Mouse (Mus musculus): ENCODE data around the gene Dnmt3l. TPM values are rescaled to one million over a fixed set of nuclear protein-coding genes. Genes with fewer than 3 reads are reported as not detected.

Gene Dnmt3l
- polyA plus RNA-seq, 1 experiment from 2014 or later, result not detected

DNA sequence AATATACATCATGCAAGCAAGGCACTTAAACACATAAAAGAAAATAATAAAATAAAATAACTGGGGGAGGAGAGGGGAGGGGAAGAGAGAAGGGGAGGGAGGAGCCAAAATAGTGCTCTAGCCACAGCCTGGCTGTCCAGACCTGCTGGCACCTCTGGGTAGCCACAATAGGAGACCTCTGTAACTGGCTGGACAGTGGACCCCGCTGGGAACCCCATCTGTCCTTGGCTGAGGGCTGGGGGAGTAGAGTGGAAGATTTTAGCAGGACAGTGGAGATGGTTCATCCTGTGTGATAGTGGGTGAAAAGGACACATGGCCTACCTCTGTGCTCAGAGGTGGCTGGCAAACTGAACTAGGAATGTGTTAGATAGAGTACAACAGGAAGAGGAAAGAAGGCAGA lies 2.8 kb downstream of the Dnmt3l start:
- Histone ChIP-seq H3K4me1 (ENCODE audit: control insufficient read depth, insufficient read depth, low read length) (no peaks in the 10 kb centered on the region), H3K9me3 (replicated peaks; ENCODE audit: control insufficient read depth, low read length) (no peaks in the 10 kb centered on the region), H3K9ac (ENCODE audit: low read length) (no peak overlapping the region), H3K36me3 (ENCODE audit: control insufficient read depth, insufficient read depth, low read length) (no peaks in the 10 kb centered on the region), H3K4me3 (ENCODE audit: low read depth, low read length) (no peak overlapping the region), H3K4me2 (ENCODE audit: low read length) (no peak overlapping the region), H3K27me3 (replicated peaks; ENCODE audit: control insufficient read depth, insufficient read depth, low read length) (no peaks in the 10 kb centered on the region), H3K27ac (ENCODE audit: low read depth, low read length) (no peak overlapping the region)
- no peak for ATAC-seq
- WGBS, result 56% methylated on average over 1 of the region's 1 CpGs
- no peak for DNase-seq (ENCODE audit: low spot score)

DNA sequence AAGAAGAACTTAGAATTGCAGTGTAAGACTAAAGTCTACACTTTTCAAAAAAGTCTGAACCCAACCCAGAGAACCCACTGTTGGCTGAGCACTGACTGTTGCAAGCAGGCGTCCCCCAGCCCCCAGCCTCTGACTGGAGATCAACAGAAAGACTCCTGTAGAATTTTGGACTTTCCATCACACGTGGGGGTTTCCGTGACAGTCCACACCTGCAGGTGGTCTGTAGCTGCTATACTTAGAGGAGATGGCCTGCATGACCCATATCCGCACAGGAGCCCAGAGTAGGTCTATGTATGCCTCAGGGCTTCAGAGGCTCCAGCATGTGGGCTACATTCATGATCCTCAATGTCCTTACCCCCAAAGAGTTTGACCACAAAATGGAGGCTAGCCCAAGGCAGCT lies 4.6 kb downstream of the Dnmt3l start:
- WGBS, result 87% methylated on average over 4 of the region's 4 CpGs
- DNase-seq (ENCODE audit: low spot score), result no peak
- H3K27me3 ChIP-seq (replicated peaks; ENCODE audit: control insufficient read depth, insufficient read depth, low read length), result no peaks in the 10 kb centered on the region

DNA sequence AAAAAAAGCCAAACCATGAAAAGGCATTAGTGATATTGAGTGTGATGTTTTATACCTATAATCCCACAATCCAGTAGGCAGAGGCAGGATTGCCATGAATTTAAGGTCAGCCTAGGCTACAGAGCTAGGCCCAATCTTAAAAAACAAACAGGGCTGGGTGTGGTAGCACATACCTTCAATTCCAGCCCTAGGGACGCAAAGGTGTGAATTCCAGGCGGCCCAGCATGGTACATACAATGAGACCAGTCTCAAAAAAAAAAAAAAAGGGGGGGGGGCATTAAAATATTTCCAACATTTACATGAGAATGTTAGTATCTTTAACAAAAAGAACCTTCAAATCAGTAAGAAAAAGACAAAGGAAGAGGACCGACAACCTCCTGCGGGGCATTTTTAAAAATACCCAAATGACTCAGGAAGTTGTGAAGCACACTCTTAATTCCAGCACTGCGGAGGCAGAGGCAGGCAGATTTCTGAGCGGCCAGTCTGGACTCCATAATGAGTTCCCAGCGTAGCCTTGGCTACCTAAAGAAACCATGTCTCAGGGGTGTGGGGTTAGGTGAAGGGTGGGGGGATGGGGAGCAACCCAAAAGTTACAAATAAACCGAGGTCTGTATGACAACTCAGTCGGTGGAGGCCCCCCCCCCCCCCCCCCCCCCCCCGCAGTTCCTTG lies 6.4 kb downstream of the Dnmt3l start:
- no peaks in the 10 kb centered on the region for H3K9me3 ChIP-seq (replicated peaks; ENCODE audit: control insufficient read depth, low read length)
- no peaks in the 10 kb centered on the region for H3K36me3 ChIP-seq (ENCODE audit: control insufficient read depth, insufficient read depth, low read length)
- WGBS, result 87% methylated on average over 9 of the region's 10 CpGs
- H3K27ac ChIP-seq (ENCODE audit: low read depth, low read length), result no peak overlapping the region
- DNase-seq (ENCODE audit: low spot score), result no peak
- no peaks in the 10 kb centered on the region for H3K4me1 ChIP-seq (ENCODE audit: control insufficient read depth, insufficient read depth, low read length)
- H3K27me3 ChIP-seq (replicated peaks; ENCODE audit: control insufficient read depth, insufficient read depth, low read length), result no peaks in the 10 kb centered on the region
- no peak overlapping the region for H3K9ac ChIP-seq (ENCODE audit: low read length)
- H3K4me2 ChIP-seq (ENCODE audit: low read length), result no peak overlapping the region
- no peak for ATAC-seq
- H3K4me3 ChIP-seq (ENCODE audit: low read depth, low read length), result no peak overlapping the region

More for the DNA sequence above, 4.6 kb downstream of the Dnmt3l start:
- Histone ChIP-seq H3K27ac (ENCODE audit: low read depth, low read length) (no peak overlapping the region), H3K9ac (ENCODE audit: low read length) (no peak overlapping the region), H3K4me2 (ENCODE audit: low read length) (no peak overlapping the region), H3K9me3 (replicated peaks; ENCODE audit: control insufficient read depth, low read length) (no peaks in the 10 kb centered on the region), H3K4me3 (ENCODE audit: low read depth, low read length) (no peak overlapping the region), H3K4me1 (ENCODE audit: control insufficient read depth, insufficient read depth, low read length) (no peaks in the 10 kb centered on the region), H3K36me3 (ENCODE audit: control insufficient read depth, insufficient read depth, low read length) (no peaks in the 10 kb centered on the region)
- no peak for ATAC-seq

DNA sequence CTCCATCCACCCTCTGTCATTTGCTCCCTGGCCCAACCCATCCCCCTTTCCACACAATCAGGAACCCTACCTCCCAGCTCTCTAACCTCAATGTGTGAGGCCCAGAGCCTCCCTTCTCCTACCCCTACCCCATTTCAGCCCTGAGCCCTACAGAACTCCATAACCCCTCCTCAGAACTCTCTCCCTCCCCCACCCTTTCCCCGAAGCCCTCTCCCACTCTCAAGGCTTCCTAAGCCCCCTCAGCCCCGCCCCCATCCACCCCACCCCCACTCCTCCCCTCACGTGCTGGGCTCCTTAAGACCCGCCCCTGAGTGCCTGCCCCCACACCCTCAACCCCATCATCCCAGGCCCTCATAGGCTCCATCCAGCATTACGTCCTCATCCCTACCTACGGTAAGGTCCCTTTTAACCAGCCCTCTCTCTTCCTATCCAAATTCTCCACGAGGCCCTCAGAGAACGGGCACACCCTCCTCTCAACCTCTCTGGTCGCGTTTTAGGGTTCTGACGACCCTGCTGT lies 7.8 kb downstream of the Dnmt3l start:
- Histone ChIP-seq H3K9ac (ENCODE audit: low read length) (no peak overlapping the region), H3K27me3 (replicated peaks; ENCODE audit: control insufficient read depth, insufficient read depth, low read length) (no peaks in the 10 kb centered on the region), H3K4me3 (ENCODE audit: low read depth, low read length) (no peak overlapping the region), H3K4me1 (ENCODE audit: control insufficient read depth, insufficient read depth, low read length) (no peaks in the 10 kb centered on the region), H3K36me3 (ENCODE audit: control insufficient read depth, insufficient read depth, low read length) (no peaks in the 10 kb centered on the region), H3K4me2 (ENCODE audit: low read length) (no peak overlapping the region), H3K27ac (ENCODE audit: low read depth, low read length) (no peak overlapping the region), H3K9me3 (replicated peaks; ENCODE audit: control insufficient read depth, low read length) (no peaks in the 10 kb centered on the region)
- DNase-seq (ENCODE audit: low spot score), result no peak
- no peak for ATAC-seq
- 62% methylated on average over 11 of the region's 11 CpGs for WGBS

DNA sequence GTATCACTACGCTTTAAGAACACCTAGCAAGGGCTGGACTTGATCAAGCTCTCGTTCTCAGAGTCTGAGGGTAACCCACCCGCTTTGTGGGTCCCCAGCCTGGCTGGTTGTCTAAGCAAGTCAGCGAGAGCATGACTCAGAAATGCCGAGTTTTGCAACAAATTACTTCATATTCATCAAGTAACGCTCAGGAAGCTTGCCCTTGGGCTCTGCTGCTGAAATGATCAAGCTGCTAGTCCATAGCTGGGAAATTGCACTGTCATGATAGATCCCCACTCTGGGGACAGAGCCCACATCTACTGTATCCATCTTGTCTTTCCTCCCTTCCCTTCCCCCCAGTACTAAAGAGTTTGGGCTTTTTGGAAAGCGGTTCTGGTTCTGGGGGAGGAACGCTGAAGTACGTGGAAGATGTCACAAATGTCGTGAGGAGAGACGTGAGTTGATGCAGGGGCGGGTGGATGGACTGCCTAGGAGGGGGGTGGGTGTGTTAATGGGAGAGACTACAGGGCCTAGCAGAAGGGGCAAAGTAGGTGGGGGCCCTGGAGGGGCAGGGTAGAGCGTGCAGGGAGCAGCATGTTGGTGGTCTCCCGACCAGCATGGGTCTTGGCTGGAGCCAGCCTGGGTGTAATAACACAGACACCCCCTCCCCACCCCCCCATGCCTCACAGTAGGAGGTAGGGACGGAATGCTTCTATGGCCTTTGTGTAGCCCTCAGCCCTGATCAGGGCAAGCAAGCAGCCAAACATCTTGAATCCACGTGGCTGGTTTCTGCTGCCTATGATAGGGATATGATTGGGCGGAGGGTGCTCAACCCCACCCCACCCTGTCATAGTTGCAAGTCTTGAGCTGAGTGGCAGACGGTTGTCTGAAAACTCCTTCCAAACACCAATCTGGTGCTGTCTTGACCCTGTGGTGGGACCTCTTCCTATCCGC lies 13.2 kb downstream of the Dnmt3l start:
- Histone ChIP-seq H3K9me3 (replicated peaks; ENCODE audit: control insufficient read depth, low read length) (no peaks in the 10 kb centered on the region), H3K36me3 (ENCODE audit: control insufficient read depth, insufficient read depth, low read length) (no peaks in the 10 kb centered on the region), H3K4me1 (ENCODE audit: control insufficient read depth, insufficient read depth, low read length) (no peaks in the 10 kb centered on the region), H3K4me2 (ENCODE audit: low read length) (no peak overlapping the region), H3K9ac (ENCODE audit: low read length) (no peak overlapping the region), H3K4me3 (ENCODE audit: low read depth, low read length) (no peak overlapping the region), H3K27ac (ENCODE audit: low read depth, low read length) (no peak overlapping the region), H3K27me3 (replicated peaks; ENCODE audit: control insufficient read depth, insufficient read depth, low read length) (no peaks in the 10 kb centered on the region)
- ATAC-seq (no peak), DNase-seq (ENCODE audit: low spot score) (no peak)
- 74% methylated on average over 19 of the region's 19 CpGs for WGBS

DNA sequence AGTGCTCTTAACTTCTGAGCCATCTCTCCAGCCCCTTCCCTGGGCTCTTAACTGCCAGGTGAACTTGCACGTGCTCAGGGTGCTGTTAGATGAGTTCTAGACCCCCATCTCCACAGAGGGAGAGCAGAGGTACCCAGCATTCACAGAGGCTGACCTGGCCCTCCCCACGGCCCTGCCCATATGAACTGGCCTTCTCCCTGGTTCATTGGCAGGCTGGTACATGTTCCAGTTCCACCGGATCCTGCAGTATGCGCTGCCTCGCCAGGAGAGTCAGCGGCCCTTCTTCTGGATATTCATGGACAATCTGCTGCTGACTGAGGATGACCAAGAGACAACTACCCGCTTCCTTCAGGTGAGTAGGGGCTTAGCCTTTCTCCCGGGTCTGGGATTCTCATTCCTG lies 15.3 kb downstream of the Dnmt3l start:
- DNase-seq (ENCODE audit: low spot score) (no peak), ATAC-seq (no peak)
- Histone ChIP-seq H3K4me3 (ENCODE audit: low read depth, low read length) (no peak overlapping the region), H3K36me3 (ENCODE audit: control insufficient read depth, insufficient read depth, low read length) (no peaks in the 10 kb centered on the region), H3K27me3 (replicated peaks; ENCODE audit: control insufficient read depth, insufficient read depth, low read length) (no peaks in the 10 kb centered on the region), H3K4me2 (ENCODE audit: low read length) (no peak overlapping the region), H3K9me3 (replicated peaks; ENCODE audit: control insufficient read depth, low read length) (no peaks in the 10 kb centered on the region), H3K4me1 (ENCODE audit: control insufficient read depth, insufficient read depth, low read length) (no peaks in the 10 kb centered on the region), H3K9ac (ENCODE audit: low read length) (no peak overlapping the region), H3K27ac (ENCODE audit: low read depth, low read length) (no peak overlapping the region)
- 86% methylated on average over 8 of the region's 8 CpGs for WGBS

DNA sequence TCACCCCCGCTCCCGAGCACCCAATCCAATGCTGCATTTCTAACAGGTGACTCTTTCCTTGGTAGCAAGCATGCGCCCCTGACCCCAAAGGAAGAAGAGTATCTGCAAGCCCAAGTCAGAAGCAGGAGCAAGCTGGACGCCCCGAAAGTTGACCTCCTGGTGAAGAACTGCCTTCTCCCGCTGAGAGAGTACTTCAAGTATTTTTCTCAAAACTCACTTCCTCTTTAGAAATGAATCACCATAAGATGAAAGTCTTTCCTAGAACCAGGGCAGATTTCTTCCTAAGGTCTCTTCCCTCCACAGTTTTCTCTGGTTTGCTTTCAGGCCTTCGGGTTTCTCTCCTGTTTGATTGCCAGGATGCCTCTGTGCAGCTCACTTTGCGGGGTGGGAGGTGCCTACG lies 21.4 kb downstream of the Dnmt3l start:
- no peak overlapping the region for H3K4me2 ChIP-seq (ENCODE audit: low read length)
- 88% methylated on average over 9 of the region's 9 CpGs for WGBS

DNA sequence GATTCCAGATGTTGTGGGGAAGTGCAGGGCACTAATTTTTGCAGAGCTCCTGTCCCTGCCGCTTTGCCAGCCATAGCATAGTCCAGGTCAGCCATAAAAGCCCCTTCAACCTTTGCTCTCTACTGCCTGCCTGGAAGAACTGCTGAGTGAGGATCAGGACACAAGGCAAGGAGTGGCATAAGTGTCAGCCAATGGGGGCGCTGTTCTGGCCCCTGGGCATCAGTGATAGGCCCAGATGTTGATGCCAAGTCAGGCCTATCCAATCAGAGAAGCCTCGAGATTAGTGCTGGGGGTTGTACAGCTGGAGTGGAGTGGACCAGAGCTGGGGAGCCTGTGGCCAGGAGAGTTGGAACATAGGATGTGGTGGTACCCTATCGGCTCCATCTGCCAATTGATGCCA lies 25.5 kb downstream of the Dnmt3l start:
- peaks cover 8% of the 10 kb centered on the region; the same call in 1 of the 2 replicates for H3K27me3 ChIP-seq (replicated peaks; ENCODE audit: control insufficient read depth, insufficient read depth, low read length)
- no peak for DNase-seq (ENCODE audit: low spot score)
- no peak overlapping the region for H3K27ac ChIP-seq (ENCODE audit: low read depth, low read length)
- H3K36me3 ChIP-seq (ENCODE audit: control insufficient read depth, insufficient read depth, low read length), result no peaks in the 10 kb centered on the region
- no peak for ATAC-seq
- H3K9ac ChIP-seq (ENCODE audit: low read length), result no peak overlapping the region
- no peaks in the 10 kb centered on the region for H3K9me3 ChIP-seq (replicated peaks; ENCODE audit: control insufficient read depth, low read length)
- no peak overlapping the region for H3K4me2 ChIP-seq (ENCODE audit: low read length)
- H3K4me3 ChIP-seq (ENCODE audit: low read depth, low read length), result no peak overlapping the region
- WGBS, result 41% methylated on average over 4 of the region's 4 CpGs
- peaks cover 4% of the 10 kb centered on the region; the same call in 1 of the 2 replicates for H3K4me1 ChIP-seq (ENCODE audit: control insufficient read depth, insufficient read depth, low read length)

More for the DNA sequence above, 21.4 kb downstream of the Dnmt3l start:
- Histone ChIP-seq H3K4me3 (ENCODE audit: low read depth, low read length) (no peak overlapping the region), H3K36me3 (ENCODE audit: control insufficient read depth, insufficient read depth, low read length) (no peaks in the 10 kb centered on the region), H3K27ac (ENCODE audit: low read depth, low read length) (no peak overlapping the region), H3K9ac (ENCODE audit: low read length) (no peak overlapping the region), H3K4me1 (ENCODE audit: control insufficient read depth, insufficient read depth, low read length) (no peaks in the 10 kb centered on the region), H3K9me3 (replicated peaks; ENCODE audit: control insufficient read depth, low read length) (no peaks in the 10 kb centered on the region), H3K27me3 (replicated peaks; ENCODE audit: control insufficient read depth, insufficient read depth, low read length) (no peaks in the 10 kb centered on the region)
- no peak for DNase-seq (ENCODE audit: low spot score)
- ATAC-seq, result no peak

DNA sequence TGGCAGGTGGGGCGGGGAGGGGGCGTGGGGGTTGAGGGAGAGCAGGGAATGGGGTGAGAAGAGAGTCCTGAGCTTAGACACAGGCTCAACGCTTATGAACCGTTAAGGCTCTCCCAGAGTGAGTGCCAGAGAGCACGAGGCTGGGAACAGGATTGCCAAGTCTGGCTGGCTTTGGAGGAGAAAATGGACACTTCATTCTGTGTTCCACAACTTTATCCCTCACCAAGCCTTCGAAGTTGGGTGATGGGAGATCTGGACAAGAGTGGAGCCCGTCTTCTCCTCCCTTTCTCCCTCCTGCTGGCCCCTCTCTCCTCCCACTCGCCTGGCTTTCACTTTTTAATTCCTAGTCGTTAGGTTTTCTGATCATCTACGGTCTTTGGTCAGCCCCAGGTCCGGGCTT lies 26.8 kb downstream of the Dnmt3l start:
- ATAC-seq (no peak), DNase-seq (ENCODE audit: low spot score) (no peak)
- Histone ChIP-seq H3K4me2 (ENCODE audit: low read length) (peak overlapping the region; percentile 98), H3K9me3 (replicated peaks; ENCODE audit: control insufficient read depth, low read length) (no peaks in the 10 kb centered on the region), H3K4me1 (ENCODE audit: control insufficient read depth, insufficient read depth, low read length) (peaks cover 4% of the 10 kb centered on the region; the same call in 1 of the 2 replicates), H3K9ac (ENCODE audit: low read length) (peak overlapping the region; percentile 58), H3K27ac (ENCODE audit: low read depth, low read length) (no peak overlapping the region), H3K36me3 (ENCODE audit: control insufficient read depth, insufficient read depth, low read length) (no peaks in the 10 kb centered on the region), H3K4me3 (ENCODE audit: low read depth, low read length) (peak overlapping the region; percentile 52), H3K27me3 (replicated peaks; ENCODE audit: control insufficient read depth, insufficient read depth, low read length) (peaks cover 8% of the 10 kb centered on the region; the same call in 1 of the 2 replicates)
- WGBS, result 22% methylated on average over 11 of the region's 11 CpGs
